Mouse (Mus musculus) megakaryocyte, embryonic 14.5 days (primary cell): ENCODE results near the gene Miip.

Source experiments
- FLI1 ChIP-seq: IDR thresholded peaks from 2 replicates; pipeline ENCODE4 v1.6.1; 2012; ENCODE audit warnings: low read length, inconsistent platforms, mixed read lengths
- GATA1 ChIP-seq: IDR thresholded peaks from 3 replicates; pipeline ENCODE4 v1.6.1; 2012; ENCODE audit warnings: mixed read lengths, low read length, inconsistent platforms, borderline replicate concordance

DNA sequence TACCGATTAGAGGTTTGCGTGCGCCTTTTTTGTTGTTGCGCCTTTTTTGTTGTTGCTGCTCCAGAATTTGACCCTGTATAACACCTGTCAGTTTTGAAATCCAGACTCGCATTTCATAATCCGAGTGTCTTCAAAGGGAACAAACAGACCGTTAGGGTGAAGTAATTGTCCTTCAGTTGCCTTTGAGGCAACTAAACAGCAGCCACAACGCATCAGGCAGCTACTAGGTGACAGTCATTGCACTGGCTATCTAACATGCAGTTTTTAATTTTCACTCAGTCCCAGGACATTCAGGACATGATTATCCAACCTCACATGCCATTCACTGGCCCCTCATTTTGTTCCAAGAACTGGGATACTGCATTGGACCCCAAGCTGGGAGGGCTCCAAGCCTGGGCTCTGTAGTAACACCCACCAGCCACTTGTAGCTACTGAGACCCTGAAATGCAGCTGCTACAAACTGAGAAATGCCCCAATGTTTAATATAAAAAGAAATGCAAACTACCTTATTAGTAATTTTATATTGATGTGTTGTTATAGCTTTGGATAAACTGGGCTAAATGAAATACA, 36.6 kb upstream of the Miip start:
- TF ChIP-seq GATA1 (no peak), FLI1 (no peak)
